Mouse (Mus musculus) forebrain, embryonic 13.5 days (tissue): Measurements from ENCODE around the gene Prdx6b. TPM values are rescaled to one million over a fixed set of nuclear protein-coding genes. Genes with fewer than 3 reads are reported as not detected.

Experiments
- ATAC-seq: fragments of 200-750 bp; cut with Nextera tagmentation; 2 replicates; pipeline ENCODE4 v1.8.0; 2017
- H3K27ac ChIP-seq: fragments of 300-500 bp; sonication (generic); 2 replicates; pipeline ENCODE4 v1.5.1; 2015; ENCODE audit warnings: inconsistent platforms, mild to moderate bottlenecking, moderate library complexity
- H3K27me3 ChIP-seq: fragments of 300-500 bp; sonication (generic); 2 replicates; pipeline ENCODE4 v1.6.1; 2015; ENCODE audit warnings: mild to moderate bottlenecking, inconsistent platforms
- H3K36me3 ChIP-seq: fragments of 300-500 bp; sonication (generic); 2 replicates; pipeline ENCODE4 v1.6.1; 2015; ENCODE audit warnings: mild to moderate bottlenecking, inconsistent platforms; ENCODE audit not compliant: poor library complexity, severe bottlenecking
- H3K4me1 ChIP-seq: fragments of 300-500 bp; sonication (generic); 2 replicates; pipeline ENCODE4 v1.6.1; 2015; ENCODE audit warnings: inconsistent platforms
- H3K4me2 ChIP-seq: fragments of 300-500 bp; sonication (generic); 2 replicates; pipeline ENCODE4 v1.6.1; 2015; ENCODE audit warnings: inconsistent platforms, mild to moderate bottlenecking, moderate library complexity
- H3K4me3 ChIP-seq: fragments of 300-500 bp; sonication (generic); 2 replicates; pipeline ENCODE4 v1.5.1; 2015; ENCODE audit warnings: mild to moderate bottlenecking, inconsistent platforms
- H3K9ac ChIP-seq: fragments of 300-500 bp; sonication (generic); 2 replicates; pipeline ENCODE4 v1.6.1; 2015; ENCODE audit warnings: mild to moderate bottlenecking, inconsistent platforms
- H3K9me3 ChIP-seq: fragments of 300-500 bp; sonication (generic); replicated peaks from 2 replicates; pipeline ENCODE4 v1.6.1; 2016; ENCODE audit warnings: inconsistent platforms
- WGBS: fragments of 180-500 bp; shearing (Covaris S2); methylation state at CpG from one replicate; pipeline ENCODE4 v1.1.7; 2015; 5-methylcytosine and 5-hydroxymethylcytosine counted together
- polyA plus RNA-seq: library from polyadenylated mRNA; unstranded; fragments of >200 nt; fragmentation: Nextera tagmentation; extraction: Ambion mirVana; gene quantifications from 2 replicates; pipeline ENCODE4 v1.2.1, GENCODE M21; 2015

Gene Prdx6b
- not detected in 2 replicates for polyA plus RNA-seq

- 88% methylated on average over 8 of the region's 8 CpGs for WGBS
- no peak within 1 kb of the TSS for H3K4me3 ChIP-seq
- H3K27ac ChIP-seq: no peak within 1 kb of the TSS
- no peaks in the 10 kb centered on the region for H3K36me3 ChIP-seq
- no peak within 1 kb of the TSS for H3K9ac ChIP-seq
- ATAC-seq: no peak
- H3K9me3 ChIP-seq: no peaks in the 10 kb centered on the region
- no peaks in the 10 kb centered on the region for H3K27me3 ChIP-seq
- no peak within 1 kb of the TSS for H3K4me2 ChIP-seq
- H3K4me1 ChIP-seq: no peaks in the 10 kb centered on the region
These were observed at the start of gene Prdx6b for GRCm38 (mm10) chr2:80292172-80292571. Gene Prdx6b, plus strand, starts transcription at chr2:80292472.

GRCm38 (mm10) chr2:80247466-80247865, 44.8 kb upstream of the Prdx6b start:
- Histone ChIP-seq H3K4me2 (no peak overlapping the region), H3K4me1 (no peaks in the 10 kb centered on the region), H3K9ac (no peak overlapping the region), H3K36me3 (no peaks in the 10 kb centered on the region), H3K27ac (no peak overlapping the region), H3K27me3 (no peaks in the 10 kb centered on the region), H3K9me3 (no peaks in the 10 kb centered on the region), H3K4me3 (no peak overlapping the region)
- WGBS: 72% methylated on average over 3 of the region's 3 CpGs
- no peak for ATAC-seq

- H3K4me3 ChIP-seq: no peak overlapping the region
- no peaks in the 10 kb centered on the region for H3K9me3 ChIP-seq
- no peak for ATAC-seq
- no peak overlapping the region for H3K4me2 ChIP-seq
- H3K27ac ChIP-seq: no peak overlapping the region
- no peaks in the 10 kb centered on the region for H3K36me3 ChIP-seq
- H3K27me3 ChIP-seq: no peaks in the 10 kb centered on the region
- H3K9ac ChIP-seq: no peak overlapping the region
- H3K4me1 ChIP-seq: no peaks in the 10 kb centered on the region
These were observed 44.4 kb upstream of the Prdx6b start for GRCm38 (mm10) chr2:80247868-80248267.

GRCm38 (mm10) chr2:80259888-80260672, 32.2 kb upstream of the Prdx6b start:
- Histone ChIP-seq H3K4me3 (no peak overlapping the region), H3K9me3 (no peaks in the 10 kb centered on the region), H3K9ac (no peak overlapping the region), H3K4me1 (no peaks in the 10 kb centered on the region), H3K36me3 (no peaks in the 10 kb centered on the region), H3K4me2 (no peak overlapping the region), H3K27ac (no peak overlapping the region), H3K27me3 (no peaks in the 10 kb centered on the region)
- WGBS: 92% methylated on average over 3 of the region's 3 CpGs
- no peak for ATAC-seq

DNA sequence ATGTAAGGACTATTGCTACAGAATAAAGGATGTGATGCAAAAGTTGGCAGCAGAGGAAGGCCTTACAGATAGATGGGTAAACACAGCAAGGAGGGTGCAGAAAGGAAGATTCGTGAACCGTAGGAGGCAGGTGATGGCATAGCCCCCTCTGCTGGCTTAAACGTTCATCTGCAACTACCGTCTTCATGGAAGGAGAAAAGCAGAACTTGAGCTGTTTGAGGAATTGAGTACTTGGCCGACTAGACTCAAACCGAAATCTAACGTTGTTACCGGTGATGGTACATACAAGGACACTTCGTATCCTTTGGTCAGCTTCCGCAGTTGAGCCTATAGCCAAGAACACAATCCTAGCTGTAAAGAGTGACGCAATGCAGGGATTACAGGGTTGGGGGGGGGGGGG, 25.4 kb upstream of the Prdx6b start:
- Histone ChIP-seq H3K9me3 (no peaks in the 10 kb centered on the region), H3K27me3 (no peaks in the 10 kb centered on the region), H3K9ac (no peak overlapping the region), H3K36me3 (no peaks in the 10 kb centered on the region), H3K4me1 (no peaks in the 10 kb centered on the region), H3K4me2 (peak overlapping the region; percentile 14; the same call in 1 of the 2 replicates), H3K27ac (no peak overlapping the region), H3K4me3 (no peak overlapping the region)
- ATAC-seq: peak; percentile 70
- WGBS: 18% methylated on average over 11 of the region's 11 CpGs

GRCm38 (mm10) chr2:80268053-80268452, 24.2 kb upstream of the Prdx6b start:
- H3K27ac ChIP-seq: no peak overlapping the region
- 56% methylated on average over 4 of the region's 4 CpGs for WGBS
- H3K27me3 ChIP-seq: no peaks in the 10 kb centered on the region
- ATAC-seq: 0 out of 2 replicates have a peak, but pooled peaks have one; percentile 38
- no peak overlapping the region for H3K9ac ChIP-seq
- H3K4me2 ChIP-seq: no peak overlapping the region
- H3K4me1 ChIP-seq: no peaks in the 10 kb centered on the region
- no peaks in the 10 kb centered on the region for H3K36me3 ChIP-seq
- no peak overlapping the region for H3K4me3 ChIP-seq
- H3K9me3 ChIP-seq: no peaks in the 10 kb centered on the region

DNA sequence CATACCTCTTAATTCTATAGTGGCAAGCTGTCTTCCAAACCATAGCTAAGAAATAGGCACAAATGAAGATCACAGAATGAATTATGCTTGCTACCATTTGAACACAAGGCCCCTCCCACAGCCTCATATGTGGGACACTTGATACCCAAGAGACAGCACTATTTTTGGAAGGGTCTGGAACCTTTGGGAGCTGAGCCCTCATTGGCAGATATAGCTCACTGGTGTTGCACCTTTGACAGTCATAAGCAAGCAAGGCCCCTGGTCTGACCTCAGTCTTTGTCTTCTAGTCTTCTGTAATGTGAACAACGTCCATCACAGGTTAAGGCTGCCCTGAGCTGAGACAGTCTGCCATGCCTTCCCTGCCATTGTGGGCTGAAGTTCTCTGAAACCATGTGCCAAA, 20.8 kb upstream of the Prdx6b start:
- 70% methylated on average over 1 of the region's 1 CpGs for WGBS
- Histone ChIP-seq H3K27ac (no peak overlapping the region), H3K9ac (no peak overlapping the region), H3K36me3 (no peaks in the 10 kb centered on the region), H3K4me2 (no peak overlapping the region), H3K4me1 (no peaks in the 10 kb centered on the region), H3K27me3 (no peaks in the 10 kb centered on the region), H3K4me3 (no peak overlapping the region), H3K9me3 (no peaks in the 10 kb centered on the region)
- no peak for ATAC-seq

GRCm38 (mm10) chr2:80273038-80273437, 19.2 kb upstream of the Prdx6b start:
- Histone ChIP-seq H3K27ac (no peak overlapping the region), H3K9ac (no peak overlapping the region), H3K36me3 (no peaks in the 10 kb centered on the region), H3K27me3 (no peaks in the 10 kb centered on the region), H3K9me3 (no peaks in the 10 kb centered on the region), H3K4me3 (no peak overlapping the region), H3K4me1 (no peaks in the 10 kb centered on the region), H3K4me2 (no peak overlapping the region)
- 92% methylated on average over 3 of the region's 3 CpGs for WGBS
- no peak for ATAC-seq

DNA sequence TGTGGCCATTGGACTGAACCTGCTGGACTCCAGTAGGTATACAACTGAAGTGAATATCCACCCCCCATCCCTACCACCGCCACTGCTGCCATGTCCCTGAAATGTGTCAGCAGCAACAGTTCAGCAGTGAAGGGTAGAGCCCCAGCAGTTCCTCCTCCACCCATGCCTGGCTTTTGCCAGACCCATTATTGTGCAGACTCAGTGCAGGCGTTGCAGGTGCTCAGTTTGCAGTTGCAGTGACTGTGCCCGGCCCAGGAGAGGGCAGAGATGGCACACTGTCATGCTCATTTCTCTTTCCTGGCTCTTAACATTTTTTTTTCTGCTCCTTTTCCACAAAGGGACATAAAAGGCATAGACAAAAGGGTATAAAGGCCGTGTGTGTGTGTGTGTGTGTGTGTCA, 18.5 kb upstream of the Prdx6b start:
- Histone ChIP-seq H3K4me2 (no peak overlapping the region), H3K4me1 (no peaks in the 10 kb centered on the region), H3K9ac (no peak overlapping the region), H3K4me3 (no peak overlapping the region), H3K27ac (no peak overlapping the region), H3K36me3 (no peaks in the 10 kb centered on the region), H3K9me3 (no peaks in the 10 kb centered on the region), H3K27me3 (no peaks in the 10 kb centered on the region)
- 80% methylated on average over 4 of the region's 4 CpGs for WGBS
- no peak for ATAC-seq

GRCm38 (mm10) chr2:80275136-80275535, 17.1 kb upstream of the Prdx6b start:
- ATAC-seq: no peak; the same call in 1 of the 2 replicates
- Histone ChIP-seq H3K27me3 (no peaks in the 10 kb centered on the region), H3K36me3 (no peaks in the 10 kb centered on the region), H3K4me1 (no peaks in the 10 kb centered on the region), H3K9ac (no peak overlapping the region), H3K27ac (no peak overlapping the region), H3K4me3 (no peak overlapping the region), H3K4me2 (no peak overlapping the region), H3K9me3 (no peaks in the 10 kb centered on the region)
- WGBS: 46% methylated on average over 2 of the region's 2 CpGs

- ATAC-seq: no peak
- 0 out of 2 replicates have a peak, but pooled peaks cover 3% of the 10 kb centered on the region for H3K4me1 ChIP-seq
- no peak overlapping the region for H3K9ac ChIP-seq
- H3K27ac ChIP-seq: no peak overlapping the region
- H3K27me3 ChIP-seq: no peaks in the 10 kb centered on the region
- no peaks in the 10 kb centered on the region for H3K36me3 ChIP-seq
- WGBS: 85% methylated on average over 2 of the region's 2 CpGs
- no peak overlapping the region for H3K4me2 ChIP-seq
- H3K4me3 ChIP-seq: no peak overlapping the region
- no peaks in the 10 kb centered on the region for H3K9me3 ChIP-seq
These were observed 10.1 kb upstream of the Prdx6b start for GRCm38 (mm10) chr2:80282214-80282613.

DNA sequence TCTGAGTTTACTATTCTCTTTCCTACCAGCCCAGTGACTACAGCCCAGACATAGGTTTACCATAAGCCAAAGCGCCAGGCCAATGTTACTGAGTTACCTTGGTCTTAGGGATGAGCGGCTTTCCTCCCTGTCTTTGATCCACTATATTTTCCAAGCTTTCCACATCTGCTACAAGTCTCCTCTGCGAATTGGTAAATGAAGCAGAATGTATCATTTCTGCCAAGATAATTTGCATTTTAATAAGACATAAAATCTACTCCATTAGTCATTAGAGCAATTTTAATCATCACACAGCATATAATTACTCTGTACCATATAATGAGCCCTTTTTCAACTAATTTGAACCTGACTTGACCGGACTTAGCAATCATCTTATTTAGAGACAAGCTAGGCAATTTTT, 5.9 kb upstream of the Prdx6b start:
- peak; percentile 59 for ATAC-seq
- Histone ChIP-seq H3K36me3 (no peaks in the 10 kb centered on the region), H3K27ac (no peak overlapping the region), H3K4me3 (no peak overlapping the region), H3K4me2 (no peak overlapping the region), H3K27me3 (no peaks in the 10 kb centered on the region), H3K9me3 (no peaks in the 10 kb centered on the region), H3K9ac (no peak overlapping the region), H3K4me1 (0 out of 2 replicates have a peak, but pooled peaks cover 3% of the 10 kb centered on the region)
- 62% methylated on average over 4 of the region's 4 CpGs for WGBS

GRCm38 (mm10) chr2:80298334-80298733, 6.1 kb downstream of the Prdx6b start:
- Histone ChIP-seq H3K9me3 (no peaks in the 10 kb centered on the region), H3K4me3 (no peak overlapping the region), H3K4me1 (no peaks in the 10 kb centered on the region), H3K4me2 (no peak overlapping the region), H3K36me3 (no peaks in the 10 kb centered on the region), H3K27ac (no peak overlapping the region), H3K27me3 (no peaks in the 10 kb centered on the region), H3K9ac (no peak overlapping the region)
- no peak for ATAC-seq
- WGBS: 74% methylated on average over 3 of the region's 3 CpGs
